Mouse (Mus musculus) frontal cortex, postnatal 25 days (tissue): ENCODE measurements around the gene 4430402I18Rik.
A peak's percentile ranks its signal among the peaks of the same experiment; 100 is the strongest.

Source experiments
- DNase-seq, 2 experiments: peaks; one replicate each; pipeline ENCODE4 v3.0.0; 2022; ENCODE audit warnings: low spot score in 2 of 2

The 4430402I18Rik gene

GRCm38 (mm10) chr19:28968178-28968577 lies 578 bp upstream of the 4430402I18Rik start:
- DNase-seq = no peak

DNA sequence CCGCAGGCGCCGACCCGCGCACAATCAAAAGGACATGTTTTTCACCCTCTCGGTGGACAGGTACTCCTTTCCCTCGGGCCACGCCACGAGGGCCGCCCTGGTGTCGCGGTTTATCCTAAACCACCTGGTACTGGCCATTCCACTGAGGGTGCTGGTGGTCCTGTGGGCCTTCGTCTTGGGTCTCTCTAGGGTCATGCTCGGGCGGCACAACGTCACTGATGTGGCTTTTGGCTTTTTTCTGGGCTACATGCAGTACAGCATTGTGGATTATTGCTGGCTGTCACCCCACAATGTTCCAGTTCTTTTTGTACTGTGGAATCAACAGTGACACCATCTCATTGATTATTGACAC lies 3.1 kb downstream of the 4430402I18Rik start:
- DNase-seq = no peak

DNA sequence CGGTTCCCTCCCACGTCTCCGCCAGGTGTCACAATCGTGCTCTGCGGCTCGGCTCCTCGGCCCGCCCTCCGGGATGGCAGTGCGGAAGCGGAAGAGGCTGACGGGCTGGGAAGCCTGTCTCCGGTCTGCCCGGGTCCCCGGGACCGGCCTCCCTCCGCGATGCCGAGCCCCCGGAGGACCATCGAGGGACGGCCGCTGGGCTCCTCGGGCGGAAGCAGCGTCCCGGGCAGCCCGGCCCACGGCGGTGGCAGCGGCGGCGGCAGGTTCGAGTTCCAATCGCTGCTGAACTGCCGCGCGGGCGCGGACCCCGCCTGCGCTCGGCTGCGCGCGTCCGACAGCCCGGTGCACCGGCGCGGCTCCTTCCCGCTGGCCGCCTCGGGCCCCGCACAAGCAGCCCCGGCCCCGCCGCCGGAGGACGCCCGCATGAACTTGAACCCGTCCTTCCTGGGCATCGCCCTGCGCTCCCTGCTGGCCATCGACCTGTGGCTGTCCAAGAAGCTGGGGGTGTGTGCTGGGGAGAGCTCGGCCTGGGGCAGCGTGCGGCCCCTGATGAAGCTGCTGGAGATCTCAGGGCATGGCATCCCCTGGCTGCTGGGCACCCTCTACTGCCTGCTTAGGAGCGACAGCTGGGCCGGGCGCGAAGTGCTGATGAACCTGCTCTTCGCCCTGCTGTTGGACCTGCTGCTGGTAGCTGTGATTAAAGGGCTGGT lies 3.6 kb downstream of the 4430402I18Rik start, which contains the start of gene Plpp6:
Gene Plpp6, plus strand, starts transcription at position 112 of the 710 bp plus-strand sequence.
- peak; percentile 47 to 67 for DNase-seq

DNA sequence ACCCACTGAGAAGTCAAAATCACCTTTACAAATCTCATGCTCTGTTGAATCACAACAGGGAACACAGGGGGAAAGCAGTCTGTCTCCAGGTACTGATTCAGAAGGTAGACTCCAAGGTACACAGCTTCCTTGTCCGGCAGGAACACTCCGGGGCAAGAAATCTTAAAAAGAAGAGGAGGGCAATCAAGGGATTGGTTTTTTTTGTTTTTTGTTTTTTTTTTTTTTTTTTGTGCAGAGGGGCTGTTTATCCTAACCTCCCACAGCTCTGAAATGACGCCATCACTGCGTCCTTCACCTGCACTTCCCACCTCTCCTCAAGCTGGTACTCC lies 4.1 kb downstream of the 4430402I18Rik start:
- DNase-seq = no peak

GRCm38 (mm10) chr19:28963113-28963512 lies 4.5 kb downstream of the 4430402I18Rik start:
- DNase-seq = no peak

DNA sequence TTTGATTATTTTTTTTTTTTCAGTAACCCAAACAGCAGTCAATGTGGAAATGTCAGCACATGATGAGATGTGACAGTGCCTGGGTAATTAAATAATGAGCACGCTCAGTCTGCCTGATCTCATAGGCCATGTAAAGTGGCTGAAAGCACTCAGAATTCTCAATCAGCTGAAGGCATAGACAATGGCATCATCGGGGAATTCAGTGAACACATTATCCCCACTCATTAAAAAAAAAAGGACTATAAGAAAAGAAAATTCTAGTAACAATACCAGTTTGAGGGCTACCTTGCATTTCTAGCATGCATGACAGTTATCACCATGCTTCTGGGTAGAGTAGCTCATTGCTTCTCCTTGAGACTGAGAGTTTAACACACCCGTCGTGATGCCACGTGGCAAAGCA lies 16.3 kb downstream of the 4430402I18Rik start:
- DNase-seq = no peak

DNA sequence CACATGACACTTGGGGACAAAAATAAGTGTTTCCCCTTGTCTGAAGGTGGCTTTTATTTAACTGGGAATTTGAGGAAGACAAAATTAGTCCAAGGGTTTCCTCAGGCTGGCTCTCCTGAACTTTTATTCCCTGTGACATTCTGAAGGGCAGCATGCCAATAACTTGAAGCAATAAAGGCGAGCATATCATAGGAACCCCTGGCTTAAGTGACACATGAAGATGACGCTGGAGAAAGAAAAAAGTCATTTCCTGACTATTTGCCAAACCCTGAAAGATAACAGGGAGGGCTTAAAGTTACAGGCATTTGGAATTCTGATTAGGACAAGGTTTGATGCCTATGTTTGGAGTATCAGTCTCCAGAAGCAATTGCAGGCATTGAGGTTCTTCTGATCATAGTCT lies 20.3 kb downstream of the 4430402I18Rik start:
- no peak for DNase-seq

GRCm38 (mm10) chr19:28946782-28947181 lies 20.8 kb downstream of the 4430402I18Rik start:
- no peak for DNase-seq

DNA sequence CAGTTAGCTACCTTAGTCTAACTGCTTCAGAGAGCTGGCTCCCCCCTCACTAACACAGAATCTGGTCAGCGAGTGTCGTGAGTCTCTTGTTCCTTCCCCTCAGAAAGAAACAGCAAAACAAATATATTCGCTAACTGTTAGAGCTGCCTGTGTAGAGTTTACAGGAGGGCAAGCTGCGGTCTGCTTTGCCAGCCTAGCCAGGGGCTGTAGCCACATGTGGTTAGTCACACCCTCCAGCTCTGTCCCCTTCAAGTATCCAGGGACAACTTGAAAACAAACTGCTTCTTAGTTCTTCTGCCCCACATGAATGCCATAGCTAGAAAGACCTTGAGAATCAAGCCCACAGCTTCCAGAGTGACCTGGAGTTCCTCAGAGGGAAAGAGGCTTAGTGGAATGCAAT lies 26.3 kb downstream of the 4430402I18Rik start:
- no peak for DNase-seq

DNA sequence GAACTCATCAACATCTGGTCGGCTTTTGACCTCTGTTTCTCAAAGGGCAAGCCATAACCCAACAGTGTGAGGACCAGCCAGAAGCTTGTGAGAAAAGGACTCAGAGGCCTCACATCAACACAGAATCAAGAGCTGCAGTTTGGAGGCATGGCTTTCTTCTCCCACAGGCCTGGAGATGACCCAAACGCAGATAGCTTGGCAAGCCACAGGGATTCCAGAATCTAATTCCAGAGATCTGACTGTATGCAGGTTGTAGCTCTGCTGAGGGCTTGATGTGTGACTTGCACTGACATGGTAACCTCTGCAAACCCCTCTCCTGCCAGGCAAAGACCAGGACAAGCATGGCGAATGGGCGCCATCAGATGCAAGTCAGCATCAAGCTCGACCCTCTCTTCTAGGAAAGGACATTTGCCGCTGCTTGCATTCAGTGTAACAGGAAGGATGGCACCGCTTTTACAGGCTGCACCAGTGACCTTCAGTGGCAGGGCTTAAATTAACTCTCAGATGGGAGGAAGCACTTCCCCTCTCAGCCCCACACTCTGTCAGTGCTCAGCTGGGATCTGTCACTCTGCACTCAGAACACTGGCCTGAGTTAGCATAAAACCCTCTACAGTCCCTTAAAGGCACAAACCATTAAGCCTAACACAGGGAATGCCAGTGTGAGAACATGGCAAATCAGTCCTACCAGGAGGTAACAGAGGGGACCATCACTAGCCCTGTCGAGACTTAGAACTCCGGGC lies 27.3 kb downstream of the 4430402I18Rik start:
- DNase-seq = no peak

- DNase-seq = no peak
Observed at GRCm38 (mm10) chr19:28934897-28935296, 32.7 kb downstream of the 4430402I18Rik start.

- DNase-seq = no peak
Observed at GRCm38 (mm10) chr19:28929034-28929433, 38.6 kb downstream of the 4430402I18Rik start.

DNA sequence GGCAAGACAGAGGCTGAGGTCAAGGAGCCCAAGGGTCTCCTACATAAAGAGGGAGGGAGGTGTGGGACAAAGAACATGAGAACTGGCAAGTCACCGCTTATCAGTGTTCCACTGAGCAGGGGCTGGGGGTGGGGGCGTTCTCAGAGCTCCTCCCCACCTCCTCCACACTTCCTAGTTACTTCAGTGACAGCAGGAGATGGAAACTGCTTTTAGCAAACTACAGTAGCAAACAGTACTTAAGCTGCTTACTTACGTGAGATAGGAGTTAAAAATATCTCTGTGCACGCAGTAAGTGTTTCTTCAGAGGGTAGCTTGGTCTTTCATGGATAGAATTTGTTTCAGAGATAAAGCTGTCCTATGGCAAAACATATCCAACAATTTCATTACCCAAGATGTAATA lies 40.2 kb downstream of the 4430402I18Rik start:
- DNase-seq = no peak

DNA sequence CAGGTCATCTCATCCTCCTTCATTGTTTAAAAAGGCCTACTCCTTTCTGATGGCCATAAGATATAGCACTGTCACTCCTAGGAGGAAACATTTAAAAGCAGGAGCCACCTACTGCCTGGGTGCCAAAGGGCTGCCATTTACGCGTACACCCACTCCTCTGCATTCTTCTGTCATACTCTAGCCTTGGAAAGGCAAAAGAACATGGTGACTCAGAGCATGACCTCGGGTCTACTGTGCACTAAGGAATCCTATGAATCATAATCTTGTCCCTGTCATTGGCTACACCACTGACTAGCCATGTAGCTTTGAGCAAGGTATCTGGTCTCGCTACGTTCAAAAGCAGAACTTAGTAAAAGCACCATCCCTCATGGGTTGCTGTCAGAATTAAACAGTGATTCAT lies 41.2 kb downstream of the 4430402I18Rik start:
- no peak for DNase-seq

DNA sequence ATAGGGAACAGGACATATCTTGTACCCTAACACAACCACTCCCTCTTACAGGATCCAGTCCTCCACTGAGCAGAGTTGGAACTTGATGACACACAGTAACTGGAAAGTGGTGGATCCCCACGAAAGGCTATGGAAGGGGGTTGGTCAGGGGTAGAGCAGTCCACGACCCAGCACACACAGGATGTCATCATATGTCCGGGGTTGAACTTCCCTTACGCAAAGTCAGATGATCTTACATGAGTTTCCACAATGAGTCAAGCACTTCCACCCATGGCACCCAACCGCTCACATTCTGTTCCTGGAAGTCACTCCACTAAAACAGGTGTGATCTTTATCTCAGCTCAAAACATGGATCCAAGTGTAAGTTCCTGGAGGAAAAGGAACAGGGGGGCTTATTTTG lies 49.8 kb downstream of the 4430402I18Rik start:
- no peak for DNase-seq

GRCm38 (mm10) chr19:28916492-28916891 lies 51.1 kb downstream of the 4430402I18Rik start:
- DNase-seq = no peak

- DNase-seq = no peak
Observed at GRCm38 (mm10) chr19:28915602-28916250, 51.9 kb downstream of the 4430402I18Rik start.

DNA sequence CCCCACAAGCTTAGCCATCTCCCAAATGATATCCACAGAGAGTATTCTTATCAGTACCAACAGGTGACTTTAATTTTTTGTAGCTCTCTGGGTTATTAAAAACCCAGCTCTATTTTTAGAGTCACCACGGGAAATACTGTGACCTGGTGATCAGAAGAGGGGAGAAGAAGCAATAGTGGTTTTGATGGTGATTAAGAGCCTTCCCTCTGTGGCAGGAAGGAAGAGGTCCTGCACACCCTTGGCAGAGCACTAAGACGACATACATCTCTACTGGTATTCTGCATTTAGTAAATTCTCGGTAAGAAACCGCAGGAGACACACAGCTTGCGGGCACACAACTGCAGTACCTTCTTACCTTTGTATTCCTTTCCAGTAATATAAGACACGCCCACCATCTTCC lies 53.0 kb downstream of the 4430402I18Rik start:
- no peak for DNase-seq

- DNase-seq = no peak
Observed at GRCm38 (mm10) chr19:28908693-28909092, 58.9 kb downstream of the 4430402I18Rik start.

GRCm38 (mm10) chr19:28908186-28908585 lies 59.4 kb downstream of the 4430402I18Rik start:
- DNase-seq = no peak

GRCm38 (mm10) chr19:28903536-28904119 lies 64.0 kb downstream of the 4430402I18Rik start:
- DNase-seq = no peak

GRCm38 (mm10) chr19:28902806-28903205 lies 64.8 kb downstream of the 4430402I18Rik start:
- DNase-seq = peak in 1 of 2 experiments; percentile 24

GRCm38 (mm10) chr19:28902111-28902510 lies 65.5 kb downstream of the 4430402I18Rik start:
- DNase-seq = no peak
